Mouse (Mus musculus): ENCODE results near the gene Fxyd7. TPM values are rescaled to one million over a fixed set of nuclear protein-coding genes. Genes with fewer than 3 reads are reported as not detected.

The Fxyd7 gene
- polyA plus RNA-seq, 1 experiment from 2014 or later = 1.1 TPM

- Histone ChIP-seq H3K4me1 (ENCODE audit: control insufficient read depth, insufficient read depth, low read length) (peaks cover 16% of the 10 kb centered on the region), H3K4me2 (ENCODE audit: low read depth, low read length) (no peak overlapping the region), H3K9me3 (replicated peaks; ENCODE audit: control insufficient read depth, low read length) (no peaks in the 10 kb centered on the region; the same call in 1 of the 2 replicates), H3K9ac (ENCODE audit: low read length) (no peak overlapping the region), H3K27ac (ENCODE audit: low read length) (peak overlapping the region; percentile 68), H3K4me3 (ENCODE audit: low read length) (no peak overlapping the region), H3K27me3 (ENCODE audit: control insufficient read depth, insufficient read depth, low read length) (no peaks in the 10 kb centered on the region), H3K36me3 (ENCODE audit: control insufficient read depth, insufficient read depth) (no peaks in the 10 kb centered on the region)
- WGBS = 66% methylated on average over 3 of the region's 3 CpGs
- no peak for ATAC-seq (replicated peaks; ENCODE audit: extremely low read depth, insufficient read depth, low FRiP score)
Observed at GRCm38 (mm10) chr7:31088206-31088605, 36.9 kb upstream of the Fxyd7 start.

- peaks cover 16% of the 10 kb centered on the region for H3K4me1 ChIP-seq (ENCODE audit: control insufficient read depth, insufficient read depth, low read length)
- 51% methylated on average over 2 of the region's 2 CpGs for WGBS
- H3K36me3 ChIP-seq (ENCODE audit: control insufficient read depth, insufficient read depth) = no peaks in the 10 kb centered on the region
- ATAC-seq (replicated peaks; ENCODE audit: extremely low read depth, insufficient read depth, low FRiP score) = no peak
- no peak overlapping the region for H3K9ac ChIP-seq (ENCODE audit: low read length)
- no peak overlapping the region for H3K4me2 ChIP-seq (ENCODE audit: low read depth, low read length)
- H3K27ac ChIP-seq (ENCODE audit: low read length) = peak overlapping the region; percentile 73
- H3K4me3 ChIP-seq (ENCODE audit: low read length) = no peak overlapping the region
- no peaks in the 10 kb centered on the region for H3K27me3 ChIP-seq (ENCODE audit: control insufficient read depth, insufficient read depth, low read length)
- no peaks in the 10 kb centered on the region; the same call in 1 of the 2 replicates for H3K9me3 ChIP-seq (replicated peaks; ENCODE audit: control insufficient read depth, low read length)
Observed at GRCm38 (mm10) chr7:31087262-31087661, 36.0 kb upstream of the Fxyd7 start.

GRCm38 (mm10) chr7:31086175-31086755 is 35.0 kb upstream of the Fxyd7 start:
- no peak overlapping the region for H3K4me2 ChIP-seq (ENCODE audit: low read depth, low read length)
- no peak for ATAC-seq (replicated peaks; ENCODE audit: extremely low read depth, insufficient read depth, low FRiP score)
- H3K9ac ChIP-seq (ENCODE audit: low read length) = no peak overlapping the region
- H3K36me3 ChIP-seq (ENCODE audit: control insufficient read depth, insufficient read depth) = no peaks in the 10 kb centered on the region
- H3K4me1 ChIP-seq (ENCODE audit: control insufficient read depth, insufficient read depth, low read length) = peaks cover 16% of the 10 kb centered on the region
- H3K27ac ChIP-seq (ENCODE audit: low read length) = no peak overlapping the region
- WGBS = 80% methylated on average over 9 of the region's 9 CpGs
- H3K27me3 ChIP-seq (ENCODE audit: control insufficient read depth, insufficient read depth, low read length) = no peaks in the 10 kb centered on the region
- no peaks in the 10 kb centered on the region; the same call in 1 of the 2 replicates for H3K9me3 ChIP-seq (replicated peaks; ENCODE audit: control insufficient read depth, low read length)
- no peak overlapping the region for H3K4me3 ChIP-seq (ENCODE audit: low read length)

GRCm38 (mm10) chr7:31085171-31085570 is 33.9 kb upstream of the Fxyd7 start:
- Histone ChIP-seq H3K27ac (ENCODE audit: low read length) (no peak overlapping the region), H3K4me1 (ENCODE audit: control insufficient read depth, insufficient read depth, low read length) (peaks cover 16% of the 10 kb centered on the region), H3K9ac (ENCODE audit: low read length) (no peak overlapping the region), H3K9me3 (replicated peaks; ENCODE audit: control insufficient read depth, low read length) (no peaks in the 10 kb centered on the region; the same call in none of the 2 replicates), H3K4me3 (ENCODE audit: low read length) (no peak overlapping the region), H3K27me3 (ENCODE audit: control insufficient read depth, insufficient read depth, low read length) (no peaks in the 10 kb centered on the region), H3K4me2 (ENCODE audit: low read depth, low read length) (no peak overlapping the region), H3K36me3 (ENCODE audit: control insufficient read depth, insufficient read depth) (no peaks in the 10 kb centered on the region)
- ATAC-seq (replicated peaks; ENCODE audit: extremely low read depth, insufficient read depth, low FRiP score) = peak; percentile 31; the same call in 1 of the 2 replicates
- 39% methylated on average over 3 of the region's 3 CpGs for WGBS

- Histone ChIP-seq H3K4me2 (ENCODE audit: low read depth, low read length) (no peak overlapping the region), H3K9me3 (replicated peaks; ENCODE audit: control insufficient read depth, low read length) (no peaks in the 10 kb centered on the region; the same call in 1 of the 2 replicates), H3K27ac (ENCODE audit: low read length) (no peak overlapping the region), H3K4me3 (ENCODE audit: low read length) (no peak overlapping the region), H3K36me3 (ENCODE audit: control insufficient read depth, insufficient read depth) (no peaks in the 10 kb centered on the region), H3K27me3 (ENCODE audit: control insufficient read depth, insufficient read depth, low read length) (no peaks in the 10 kb centered on the region), H3K4me1 (ENCODE audit: control insufficient read depth, insufficient read depth, low read length) (peaks cover 16% of the 10 kb centered on the region), H3K9ac (ENCODE audit: low read length) (no peak overlapping the region)
- no peak for ATAC-seq (replicated peaks; ENCODE audit: extremely low read depth, insufficient read depth, low FRiP score)
- WGBS = 52% methylated on average over 9 of the region's 9 CpGs
Observed at GRCm38 (mm10) chr7:31084140-31084539, 32.9 kb upstream of the Fxyd7 start.

GRCm38 (mm10) chr7:31082831-31083588 is 31.7 kb upstream of the Fxyd7 start:
- peaks cover 15% of the 10 kb centered on the region for H3K4me1 ChIP-seq (ENCODE audit: control insufficient read depth, insufficient read depth, low read length)
- H3K36me3 ChIP-seq (ENCODE audit: control insufficient read depth, insufficient read depth) = no peaks in the 10 kb centered on the region
- H3K27me3 ChIP-seq (ENCODE audit: control insufficient read depth, insufficient read depth, low read length) = no peaks in the 10 kb centered on the region
- WGBS = 62% methylated on average over 14 of the region's 14 CpGs
- peak overlapping the region; percentile 11; the same call in 1 of the 2 replicates for H3K9ac ChIP-seq (ENCODE audit: low read length)
- no peak overlapping the region for H3K27ac ChIP-seq (ENCODE audit: low read length)
- no peak overlapping the region for H3K4me2 ChIP-seq (ENCODE audit: low read depth, low read length)
- H3K4me3 ChIP-seq (ENCODE audit: low read length) = no peak overlapping the region
- no peak for ATAC-seq (replicated peaks; ENCODE audit: extremely low read depth, insufficient read depth, low FRiP score)
- H3K9me3 ChIP-seq (replicated peaks; ENCODE audit: control insufficient read depth, low read length) = no peaks in the 10 kb centered on the region; the same call in 1 of the 2 replicates

GRCm38 (mm10) chr7:31082106-31082505 is 30.8 kb upstream of the Fxyd7 start:
- H3K4me1 ChIP-seq (ENCODE audit: control insufficient read depth, insufficient read depth, low read length) = peaks cover 6% of the 10 kb centered on the region
- no peak for ATAC-seq (replicated peaks; ENCODE audit: extremely low read depth, insufficient read depth, low FRiP score)
- no peak overlapping the region for H3K27ac ChIP-seq (ENCODE audit: low read length)
- H3K36me3 ChIP-seq (ENCODE audit: control insufficient read depth, insufficient read depth) = no peaks in the 10 kb centered on the region
- H3K4me3 ChIP-seq (ENCODE audit: low read length) = no peak overlapping the region
- no peak overlapping the region for H3K9ac ChIP-seq (ENCODE audit: low read length)
- no peaks in the 10 kb centered on the region; the same call in 1 of the 2 replicates for H3K9me3 ChIP-seq (replicated peaks; ENCODE audit: control insufficient read depth, low read length)
- no peaks in the 10 kb centered on the region for H3K27me3 ChIP-seq (ENCODE audit: control insufficient read depth, insufficient read depth, low read length)
- H3K4me2 ChIP-seq (ENCODE audit: low read depth, low read length) = no peak overlapping the region

- no peaks in the 10 kb centered on the region; the same call in 1 of the 2 replicates for H3K9me3 ChIP-seq (replicated peaks; ENCODE audit: control insufficient read depth, low read length)
- no peaks in the 10 kb centered on the region for H3K36me3 ChIP-seq (ENCODE audit: control insufficient read depth, insufficient read depth)
- no peak overlapping the region for H3K27ac ChIP-seq (ENCODE audit: low read length)
- peaks cover 4% of the 10 kb centered on the region for H3K4me1 ChIP-seq (ENCODE audit: control insufficient read depth, insufficient read depth, low read length)
- WGBS = 36% methylated on average over 1 of the region's 1 CpGs
- H3K9ac ChIP-seq (ENCODE audit: low read length) = no peak overlapping the region
- H3K4me3 ChIP-seq (ENCODE audit: low read length) = no peak overlapping the region
- H3K27me3 ChIP-seq (ENCODE audit: control insufficient read depth, insufficient read depth, low read length) = no peaks in the 10 kb centered on the region
- no peak for ATAC-seq (replicated peaks; ENCODE audit: extremely low read depth, insufficient read depth, low FRiP score)
- H3K4me2 ChIP-seq (ENCODE audit: low read depth, low read length) = no peak overlapping the region
Observed at GRCm38 (mm10) chr7:31081106-31081505, 29.8 kb upstream of the Fxyd7 start.

- Histone ChIP-seq H3K27ac (ENCODE audit: low read length) (no peak overlapping the region), H3K4me3 (ENCODE audit: low read length) (no peak overlapping the region), H3K36me3 (ENCODE audit: control insufficient read depth, insufficient read depth) (no peaks in the 10 kb centered on the region), H3K9me3 (replicated peaks; ENCODE audit: control insufficient read depth, low read length) (no peaks in the 10 kb centered on the region; the same call in 1 of the 2 replicates), H3K9ac (ENCODE audit: low read length) (no peak overlapping the region), H3K27me3 (ENCODE audit: control insufficient read depth, insufficient read depth, low read length) (no peaks in the 10 kb centered on the region), H3K4me1 (ENCODE audit: control insufficient read depth, insufficient read depth, low read length) (peaks cover 4% of the 10 kb centered on the region), H3K4me2 (ENCODE audit: low read depth, low read length) (no peak overlapping the region)
- WGBS = 60% methylated on average over 3 of the region's 3 CpGs
- ATAC-seq (replicated peaks; ENCODE audit: extremely low read depth, insufficient read depth, low FRiP score) = no peak
Observed at GRCm38 (mm10) chr7:31080611-31081010, 29.3 kb upstream of the Fxyd7 start.

All from heart, embryonic 16.5 days (tissue).